Mouse (Mus musculus) hindbrain, postnatal 0 days (tissue): Measurements from ENCODE around the gene Fbxo48. TPM values are rescaled to one million over a fixed set of nuclear protein-coding genes. Genes with fewer than 3 reads are reported as not detected.

ENCODE experiments used
- ATAC-seq: fragments of 200-750 bp; cut with Nextera tagmentation; 2 replicates; pipeline ENCODE4 v1.8.0; 2017; ENCODE audit warnings: mild to moderate bottlenecking, moderate TSS enrichment, moderate library complexity
- DNase-seq: peaks from one replicate; pipeline ENCODE4 v3.0.0-alpha.2; 2015; ENCODE audit warnings: low spot score
- H3K27ac ChIP-seq: fragments of 300-500 bp; sonication (generic); 2 replicates; pipeline ENCODE4 v1.5.1; 2014; ENCODE audit warnings: mild to moderate bottlenecking
- H3K27me3 ChIP-seq: fragments of 300-500 bp; sonication (generic); 2 replicates; pipeline ENCODE4 v1.6.1; 2014; ENCODE audit warnings: low read length, mixed read lengths; ENCODE audit not compliant: insufficient read depth
- H3K36me3 ChIP-seq: fragments of 300-500 bp; sonication (generic); 2 replicates; pipeline ENCODE4 v1.6.1; 2014; ENCODE audit warnings: low read length, mixed read lengths; ENCODE audit not compliant: insufficient read depth
- H3K4me1 ChIP-seq: fragments of 300-500 bp; sonication (generic); 2 replicates; pipeline ENCODE4 v1.6.1; 2014; ENCODE audit warnings: antibody characterized with exemption, low read length, mixed read lengths; ENCODE audit not compliant: insufficient read depth
- H3K4me2 ChIP-seq: fragments of 300-500 bp; sonication (generic); 2 replicates; pipeline ENCODE4 v1.6.1; 2014; ENCODE audit warnings: low read depth, mild to moderate bottlenecking, low read length, moderate library complexity, mixed read lengths
- H3K4me3 ChIP-seq: fragments of 300-500 bp; sonication (generic); 2 replicates; pipeline ENCODE4 v1.5.1; 2014; ENCODE audit warnings: low read length
- H3K9ac ChIP-seq: fragments of 300-500 bp; sonication (generic); replicated peaks from 2 replicates; pipeline ENCODE4 v1.6.1; 2014; ENCODE audit warnings: mild to moderate bottlenecking, low read length, moderate library complexity, mixed read lengths
- H3K9me3 ChIP-seq: fragments of 300-500 bp; sonication (generic); 2 replicates; pipeline ENCODE4 v1.6.1; 2016; ENCODE audit warnings: low read length, mixed read lengths
- CTCF ChIP-seq: IDR thresholded peaks from 2 replicates; pipeline ENCODE4 v1.5.1; 2016; ENCODE audit warnings: antibody characterized with exemption, control low read depth, low read depth
- WGBS: fragments of 180-500 bp; shearing (Covaris S2); extraction: QIAGEN DNeasy Blood & Tissue Kit; methylation state at CpG from one replicate; pipeline ENCODE4 v1.1.7; 2014; 5-methylcytosine and 5-hydroxymethylcytosine counted together
- polyA plus RNA-seq: library from polyadenylated mRNA; unstranded; fragments of >200 nt; fragmentation: Nextera tagmentation; extraction: Ambion mirVana; gene quantifications from 2 replicates; pipeline ENCODE4 v1.2.1, GENCODE M21; 2015
- total RNA-seq: library from RNA; depleted of rRNA; stranded (reverse); fragments of >200 nt; gene quantifications from 2 replicates; pipeline ENCODE4 v1.2.3, GENCODE M21; 2014

The Fbxo48 gene
- total and polyA plus RNA-seq, 2 experiments from 2014 or later, result 0.54 to 0.78 TPM

- 43% methylated on average over 2 of the region's 2 CpGs for WGBS
- Histone ChIP-seq H3K9me3 (no peaks in the 10 kb centered on the region), H3K4me2 (no peak overlapping the region), H3K27me3 (no peaks in the 10 kb centered on the region), H3K27ac (no peak overlapping the region), H3K4me3 (no peak overlapping the region), H3K9ac (no peak overlapping the region), H3K36me3 (no peaks in the 10 kb centered on the region), H3K4me1 (no peaks in the 10 kb centered on the region)
- peak; percentile 68 for TF ChIP-seq CTCF
- ATAC-seq, result peak; percentile 68; the same call in 1 of the 2 replicates
- peak; percentile 75 for DNase-seq
These were observed 16.6 kb downstream of the Fbxo48 start for GRCm38 (mm10) chr11:16967806-16968205.

DNA sequence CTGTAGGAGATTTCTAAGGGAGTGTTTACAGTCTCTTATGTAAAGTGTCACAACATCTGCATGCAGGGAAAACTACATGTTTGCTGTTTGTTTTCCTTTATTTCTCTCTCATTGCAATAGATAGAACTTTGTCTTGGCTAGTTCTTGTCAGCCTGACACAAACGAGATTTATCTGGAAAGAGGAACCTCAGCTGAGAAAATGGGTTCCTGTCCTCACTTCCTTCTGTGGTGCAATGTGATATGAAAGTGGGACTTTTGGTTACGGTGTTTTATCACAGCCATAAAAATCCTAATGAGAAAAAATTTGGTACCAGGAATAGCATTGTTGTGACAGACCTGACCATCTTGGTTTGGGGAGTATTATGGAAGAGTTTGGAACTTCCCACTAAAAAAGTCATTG is 18.5 kb downstream of the Fbxo48 start:
- Histone ChIP-seq H3K36me3 (no peaks in the 10 kb centered on the region; the same call in 1 of the 2 replicates), H3K4me2 (no peak overlapping the region), H3K27me3 (no peaks in the 10 kb centered on the region), H3K9ac (no peak overlapping the region), H3K4me1 (no peaks in the 10 kb centered on the region), H3K9me3 (no peaks in the 10 kb centered on the region), H3K4me3 (no peak overlapping the region), H3K27ac (no peak overlapping the region)
- DNase-seq, result no peak
- 84% methylated on average over 2 of the region's 2 CpGs for WGBS
- no peak for ATAC-seq
- TF ChIP-seq CTCF, result no peak

DNA sequence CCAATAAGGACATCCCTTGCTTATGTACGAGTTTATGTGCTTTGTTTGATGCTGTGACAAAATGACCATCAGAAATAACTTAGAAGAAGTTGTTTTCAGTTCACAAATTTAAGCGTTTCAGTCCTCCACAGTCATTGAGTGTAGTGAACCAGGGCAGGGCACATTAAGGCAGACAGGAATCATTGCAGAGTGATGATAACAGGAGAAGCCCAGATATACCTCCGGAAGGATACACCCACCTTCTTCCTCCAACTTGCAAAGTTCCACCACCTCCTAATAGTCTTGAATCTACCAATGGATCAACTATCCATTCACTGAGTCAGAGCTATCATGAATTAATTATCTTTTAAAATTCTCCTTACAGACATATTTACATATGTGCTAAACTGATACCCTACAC is 20.9 kb downstream of the Fbxo48 start:
- H3K4me3 ChIP-seq, result no peak overlapping the region
- no peak overlapping the region for H3K4me2 ChIP-seq
- DNase-seq (no peak), ATAC-seq (no peak)
- H3K27me3 ChIP-seq, result no peaks in the 10 kb centered on the region
- 87% methylated on average over 3 of the region's 3 CpGs for WGBS
- no peak overlapping the region for H3K27ac ChIP-seq
- no peaks in the 10 kb centered on the region for H3K4me1 ChIP-seq
- no peaks in the 10 kb centered on the region; the same call in 1 of the 2 replicates for H3K36me3 ChIP-seq
- no peak for TF ChIP-seq CTCF
- no peaks in the 10 kb centered on the region for H3K9me3 ChIP-seq
- H3K9ac ChIP-seq, result no peak overlapping the region

- DNase-seq, result no peak
- Histone ChIP-seq H3K27ac (no peak overlapping the region), H3K4me3 (no peak overlapping the region), H3K4me1 (no peaks in the 10 kb centered on the region), H3K27me3 (no peaks in the 10 kb centered on the region), H3K9me3 (no peaks in the 10 kb centered on the region), H3K4me2 (no peak overlapping the region), H3K36me3 (no peaks in the 10 kb centered on the region; the same call in 1 of the 2 replicates), H3K9ac (no peak overlapping the region)
- WGBS, result 88% methylated on average over 1 of the region's 1 CpGs
- ATAC-seq, result no peak
- no peak for TF ChIP-seq CTCF
These were observed 21.9 kb downstream of the Fbxo48 start for GRCm38 (mm10) chr11:16973086-16973485.

DNA sequence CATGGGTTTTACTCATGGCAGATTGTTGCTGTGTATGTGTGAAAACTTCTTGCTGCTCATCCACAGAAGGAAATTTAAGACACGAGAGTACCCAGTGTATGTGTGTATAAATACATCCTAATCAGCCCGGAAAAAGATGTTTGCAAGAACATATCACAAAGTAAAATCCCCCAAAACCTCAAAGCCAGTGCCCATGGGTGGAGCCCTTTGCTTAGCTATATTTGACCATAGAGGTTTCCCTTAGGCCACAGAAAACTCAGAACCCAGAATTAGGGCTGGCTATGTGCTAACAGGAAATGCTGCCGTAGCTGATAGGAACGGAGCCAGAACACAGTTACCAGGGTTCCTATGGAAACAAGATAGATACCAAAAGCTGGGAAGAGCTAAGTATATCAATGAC is 25.8 kb downstream of the Fbxo48 start:
- no peak overlapping the region for H3K4me3 ChIP-seq
- no peaks in the 10 kb centered on the region for H3K9me3 ChIP-seq
- H3K36me3 ChIP-seq, result no peaks in the 10 kb centered on the region; the same call in 1 of the 2 replicates
- no peak overlapping the region for H3K9ac ChIP-seq
- DNase-seq, result no peak
- no peaks in the 10 kb centered on the region for H3K4me1 ChIP-seq
- WGBS, result 88% methylated on average over 4 of the region's 4 CpGs
- no peak for ATAC-seq
- H3K27me3 ChIP-seq, result no peaks in the 10 kb centered on the region
- H3K27ac ChIP-seq, result no peak overlapping the region
- TF ChIP-seq CTCF, result no peak
- no peak overlapping the region for H3K4me2 ChIP-seq

DNA sequence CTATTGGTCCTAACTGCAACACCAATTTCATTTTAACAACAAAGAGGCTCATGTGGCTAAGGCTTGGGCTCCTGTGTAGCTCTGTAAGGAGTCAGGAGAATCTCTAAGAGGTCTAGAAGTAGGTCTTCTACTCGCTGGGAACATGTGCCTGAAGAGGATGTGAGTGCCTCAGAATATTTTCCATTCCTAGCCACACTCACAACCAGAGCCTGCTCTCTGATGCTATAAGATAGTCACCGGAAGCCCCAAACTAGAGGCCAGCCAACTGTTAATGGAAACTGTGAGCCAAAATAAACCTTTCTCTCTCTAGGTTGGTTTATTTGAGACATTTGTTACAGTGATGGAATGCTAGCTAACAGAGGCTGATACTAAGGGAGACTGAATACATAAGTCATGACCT is 26.4 kb downstream of the Fbxo48 start:
- Histone ChIP-seq H3K9me3 (no peaks in the 10 kb centered on the region), H3K9ac (no peak overlapping the region), H3K4me1 (no peaks in the 10 kb centered on the region), H3K4me2 (no peak overlapping the region), H3K4me3 (no peak overlapping the region), H3K27ac (no peak overlapping the region), H3K36me3 (no peaks in the 10 kb centered on the region; the same call in 1 of the 2 replicates), H3K27me3 (no peaks in the 10 kb centered on the region)
- DNase-seq (no peak), ATAC-seq (no peak)
- 77% methylated on average over 2 of the region's 2 CpGs for WGBS
- TF ChIP-seq CTCF, result no peak

DNA sequence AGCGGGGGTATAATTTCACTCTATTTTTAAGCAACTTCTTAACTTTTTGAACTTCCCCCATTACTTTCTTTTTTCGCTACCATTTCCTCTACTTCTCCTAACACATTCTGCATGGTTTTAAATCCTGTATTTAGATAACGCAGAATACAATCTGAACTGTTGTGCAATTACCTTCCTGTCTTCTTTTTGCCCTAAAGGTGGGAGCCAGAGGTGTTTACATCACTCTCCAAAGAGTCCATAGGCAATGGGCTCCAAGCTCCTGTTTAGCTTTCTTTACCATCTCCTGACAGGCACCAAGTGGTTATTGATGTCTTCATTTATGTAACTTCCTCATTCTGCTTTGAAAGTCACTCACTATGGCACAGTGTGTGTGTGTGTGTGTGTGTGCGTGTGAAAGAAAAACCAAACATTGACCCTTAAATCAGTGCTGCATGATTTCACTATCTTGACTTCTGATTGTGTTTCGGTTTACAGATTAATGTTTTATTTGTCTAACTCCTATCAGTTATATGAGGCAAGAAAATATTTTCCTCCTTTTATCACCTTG is 27.1 kb downstream of the Fbxo48 start:
- DNase-seq (no peak), ATAC-seq (no peak)
- TF ChIP-seq CTCF, result no peak
- no peaks in the 10 kb centered on the region for H3K9me3 ChIP-seq
- H3K4me2 ChIP-seq, result no peak overlapping the region
- H3K4me3 ChIP-seq, result no peak overlapping the region
- no peak overlapping the region for H3K9ac ChIP-seq
- no peaks in the 10 kb centered on the region; the same call in 1 of the 2 replicates for H3K36me3 ChIP-seq
- H3K4me1 ChIP-seq, result no peaks in the 10 kb centered on the region
- WGBS, result 92% methylated on average over 5 of the region's 5 CpGs
- H3K27ac ChIP-seq, result no peak overlapping the region
- no peaks in the 10 kb centered on the region for H3K27me3 ChIP-seq
